Mouse (Mus musculus): ENCODE measurements around the gene Lmntd1.

The Lmntd1 gene

GRCm38 (mm10) chr6:145374372-145374771 lies 239.7 kb downstream of the Lmntd1 start:
- DNase-seq: no peak

GRCm38 (mm10) chr6:145373712-145374221 lies 240.4 kb downstream of the Lmntd1 start:
- no peak for DNase-seq

GRCm38 (mm10) chr6:145372066-145372465 lies 242.1 kb downstream of the Lmntd1 start:
- DNase-seq: no peak

- DNase-seq: no peak
These were observed 242.5 kb downstream of the Lmntd1 start for GRCm38 (mm10) chr6:145371586-145371985.

- no peak for DNase-seq
These were observed 243.8 kb downstream of the Lmntd1 start for GRCm38 (mm10) chr6:145370302-145370701.

- no peak for DNase-seq
These were observed 244.8 kb downstream of the Lmntd1 start for GRCm38 (mm10) chr6:145369290-145369689.

GRCm38 (mm10) chr6:145366488-145366887 lies 247.6 kb downstream of the Lmntd1 start:
- no peak for DNase-seq

- DNase-seq: no peak
These were observed 250.4 kb downstream of the Lmntd1 start for GRCm38 (mm10) chr6:145363698-145364097.

GRCm38 (mm10) chr6:145361109-145361694 lies 252.9 kb downstream of the Lmntd1 start:
- DNase-seq: no peak

GRCm38 (mm10) chr6:145359470-145360430 lies 254.4 kb downstream of the Lmntd1 start:
- peak in 1 of 2 experiments; percentile 43 for DNase-seq

GRCm38 (mm10) chr6:145358001-145358400 lies 256.1 kb downstream of the Lmntd1 start:
- DNase-seq: no peak

- DNase-seq: no peak
These were observed 260.3 kb downstream of the Lmntd1 start for GRCm38 (mm10) chr6:145353806-145354205.

- no peak for DNase-seq
These were observed 261.4 kb downstream of the Lmntd1 start for GRCm38 (mm10) chr6:145352705-145353104.

GRCm38 (mm10) chr6:145348196-145348915 lies 265.8 kb downstream of the Lmntd1 start:
- DNase-seq: peak; percentile 24 to 51

- DNase-seq: no peak
These were observed 266.5 kb downstream of the Lmntd1 start for GRCm38 (mm10) chr6:145347641-145348040.

GRCm38 (mm10) chr6:145346789-145347557 lies 267.1 kb downstream of the Lmntd1 start:
- DNase-seq: no peak

- no peak for DNase-seq
These were observed 267.8 kb downstream of the Lmntd1 start for GRCm38 (mm10) chr6:145346305-145346704.

- no peak for DNase-seq
These were observed 269.4 kb downstream of the Lmntd1 start for GRCm38 (mm10) chr6:145344719-145345118.

GRCm38 (mm10) chr6:145343457-145343856 lies 270.7 kb downstream of the Lmntd1 start:
- no peak for DNase-seq

GRCm38 (mm10) chr6:145342836-145343235 lies 271.3 kb downstream of the Lmntd1 start:
- no peak for DNase-seq

GRCm38 (mm10) chr6:145341301-145342193 lies 272.6 kb downstream of the Lmntd1 start:
- DNase-seq: peak; percentile 50 to 70

All from spleen, adult 18-20 months (tissue).